Mouse (Mus musculus) ES-Bruce4 (cell line): ENCODE results near the gene Dram1.

ENCODE experiments used
- CTCF ChIP-seq: IDR thresholded peaks from one replicate; pipeline ENCODE4 v1.8.1; 2011; ENCODE audit warnings: low read depth, low read length
- EP300 ChIP-seq: IDR thresholded peaks from 2 replicates; pipeline ENCODE4 v1.6.1; 2011; ENCODE audit warnings: low read depth, low read length; ENCODE audit not compliant: insufficient read depth

GRCm38 (mm10) chr10:88420655-88421435, 42.0 kb upstream of the Dram1 start:
- TF ChIP-seq CTCF: no peak
- TF ChIP-seq EP300: no peak
